Mouse (Mus musculus): ENCODE data around the gene 1700016D06Rik.

- TF ChIP-seq POLR2A (IDR thresholded peaks at IDR 0.05; ENCODE audit: low read depth, low read length) (no peak), CTCF (conservative IDR thresholded peaks at IDR 0.05; ENCODE audit: insufficient read depth, insufficient read length, low read depth, low read length) (no peak)
Observed at GRCm38 (mm10) chr8:11740857-11741256, 40.0 kb upstream of the 1700016D06Rik start.
